Mouse (Mus musculus) midbrain, embryonic 14.5 days (tissue): Measurements from ENCODE around the gene Umad1. TPM values are rescaled to one million over a fixed set of nuclear protein-coding genes. Genes with fewer than 3 reads are reported as not detected.
A peak's percentile ranks its signal among the peaks of the same experiment; 100 is the strongest.

Experiments
- ATAC-seq: fragments of 200-750 bp; cut with Nextera tagmentation; 2 replicates; pipeline ENCODE4 v1.8.0; 2017; ENCODE audit warnings: moderate number of reproducible peaks, moderate library complexity; ENCODE audit not compliant: low FRiP score, low TSS enrichment
- DNase-seq: peaks from one replicate; pipeline ENCODE4 v3.0.0-alpha.2; 2015
- H3K27ac ChIP-seq: fragments of 300-500 bp; sonication (generic); replicated peaks from 2 replicates; pipeline ENCODE4 v1.5.1; 2014; ENCODE audit warnings: mild to moderate bottlenecking, low read depth, low read length, moderate library complexity
- H3K27me3 ChIP-seq: fragments of 300-500 bp; sonication (generic); 2 replicates; pipeline ENCODE4 v1.6.1; 2014; ENCODE audit warnings: low read length, control low read depth, mixed read lengths; ENCODE audit not compliant: control insufficient read depth, insufficient read depth
- H3K36me3 ChIP-seq: fragments of 300-500 bp; sonication (generic); 2 replicates; pipeline ENCODE4 v1.6.1; 2014; ENCODE audit warnings: low read length, control low read depth; ENCODE audit not compliant: control insufficient read depth, insufficient read depth
- H3K4me1 ChIP-seq: fragments of 300-500 bp; sonication (generic); 2 replicates; pipeline ENCODE4 v1.6.1; 2014; ENCODE audit warnings: mild to moderate bottlenecking, antibody characterized with exemption, low read length, control low read depth; ENCODE audit not compliant: control insufficient read depth, insufficient read depth
- H3K4me2 ChIP-seq: fragments of 300-500 bp; sonication (generic); 2 replicates; pipeline ENCODE4 v1.6.1; 2014; ENCODE audit warnings: mild to moderate bottlenecking, low read length, moderate library complexity
- H3K4me3 ChIP-seq: fragments of 300-500 bp; sonication (generic); replicated peaks from 2 replicates; pipeline ENCODE4 v1.5.1; 2014; ENCODE audit warnings: low read depth, low read length
- H3K9ac ChIP-seq: fragments of 300-500 bp; sonication (generic); replicated peaks from 2 replicates; pipeline ENCODE4 v1.6.1; 2014; ENCODE audit warnings: mild to moderate bottlenecking, low read length, moderate library complexity
- H3K9me3 ChIP-seq: fragments of 300-500 bp; sonication (generic); 2 replicates; pipeline ENCODE4 v1.6.1; 2016; ENCODE audit warnings: low read length, control low read depth, mixed read lengths; ENCODE audit not compliant: control insufficient read depth
- WGBS: fragments of 180-500 bp; shearing (Covaris S2); extraction: QIAGEN DNeasy Blood & Tissue Kit; methylation state at CpG from one replicate; pipeline ENCODE4 v1.1.7; 2014; 5-methylcytosine and 5-hydroxymethylcytosine counted together
- polyA plus RNA-seq: library from polyadenylated mRNA; unstranded; fragments of >200 nt; fragmentation: Nextera tagmentation; extraction: Ambion mirVana; gene quantifications from 2 replicates; pipeline ENCODE4 v1.2.1, GENCODE M21; 2014

The Umad1 gene
- polyA plus RNA-seq, 1 experiment from 2014 or later, result 57.2 TPM

- ATAC-seq (no peak), DNase-seq (no peak)
- H3K27me3 ChIP-seq, result no peaks in the 10 kb centered on the region
- no peaks in the 10 kb centered on the region for H3K9me3 ChIP-seq
- 88% methylated on average over 5 of the region's 5 CpGs for WGBS
- no peak overlapping the region for H3K4me2 ChIP-seq
- H3K36me3 ChIP-seq, result no peaks in the 10 kb centered on the region
- H3K27ac ChIP-seq, result no peak overlapping the region
- no peak overlapping the region for H3K9ac ChIP-seq
- no peak overlapping the region for H3K4me3 ChIP-seq
- H3K4me1 ChIP-seq, result no peaks in the 10 kb centered on the region
Observed at GRCm38 (mm10) chr6:8405844-8406243, 146.8 kb downstream of the Umad1 start.

GRCm38 (mm10) chr6:8408332-8408731, 149.2 kb downstream of the Umad1 start:
- ATAC-seq, result no peak
- 95% methylated on average over 2 of the region's 2 CpGs for WGBS
- H3K27ac ChIP-seq, result no peak overlapping the region
- no peaks in the 10 kb centered on the region for H3K9me3 ChIP-seq
- no peak overlapping the region for H3K4me2 ChIP-seq
- peaks cover 5% of the 10 kb centered on the region; the same call in 1 of the 2 replicates for H3K4me1 ChIP-seq
- H3K36me3 ChIP-seq, result no peaks in the 10 kb centered on the region
- H3K9ac ChIP-seq, result no peak overlapping the region
- H3K4me3 ChIP-seq, result no peak overlapping the region
- H3K27me3 ChIP-seq, result no peaks in the 10 kb centered on the region
- DNase-seq, result no peak

GRCm38 (mm10) chr6:8409865-8410264, 150.8 kb downstream of the Umad1 start:
- no peak overlapping the region for H3K4me2 ChIP-seq
- no peaks in the 10 kb centered on the region for H3K36me3 ChIP-seq
- H3K9me3 ChIP-seq, result no peaks in the 10 kb centered on the region
- ATAC-seq (no peak), DNase-seq (no peak)
- no peak overlapping the region for H3K9ac ChIP-seq
- H3K27me3 ChIP-seq, result no peaks in the 10 kb centered on the region
- peaks cover 12% of the 10 kb centered on the region; the same call in 1 of the 2 replicates for H3K4me1 ChIP-seq
- H3K4me3 ChIP-seq, result no peak overlapping the region
- H3K27ac ChIP-seq, result no peak overlapping the region
- WGBS, result 88% methylated on average over 4 of the region's 4 CpGs

GRCm38 (mm10) chr6:8412845-8413598, 153.9 kb downstream of the Umad1 start:
- H3K27ac ChIP-seq, result peak overlapping the region; percentile 34; the same call in 1 of the 2 replicates
- H3K9me3 ChIP-seq, result no peaks in the 10 kb centered on the region
- H3K27me3 ChIP-seq, result no peaks in the 10 kb centered on the region
- H3K36me3 ChIP-seq, result no peaks in the 10 kb centered on the region
- no peak overlapping the region for H3K9ac ChIP-seq
- ATAC-seq (peak; percentile 50), DNase-seq (peak; percentile 43)
- no peak overlapping the region for H3K4me3 ChIP-seq
- WGBS, result 42% methylated on average over 10 of the region's 10 CpGs
- no peak overlapping the region for H3K4me2 ChIP-seq
- H3K4me1 ChIP-seq, result peaks cover 12% of the 10 kb centered on the region; the same call in 1 of the 2 replicates

GRCm38 (mm10) chr6:8414020-8414419, 154.9 kb downstream of the Umad1 start:
- Histone ChIP-seq H3K27me3 (no peaks in the 10 kb centered on the region), H3K9ac (no peak overlapping the region), H3K9me3 (no peaks in the 10 kb centered on the region), H3K4me1 (peaks cover 12% of the 10 kb centered on the region; the same call in 1 of the 2 replicates), H3K36me3 (no peaks in the 10 kb centered on the region), H3K4me2 (peak overlapping the region; percentile 36), H3K4me3 (0 out of 2 replicates have a peak overlapping the region, but pooled peaks have one; percentile 12), H3K27ac (peak overlapping the region; percentile 57; the same call in 1 of the 2 replicates)
- WGBS, result 51% methylated on average over 9 of the region's 9 CpGs
- DNase-seq, result peak; percentile 61
- no peak for ATAC-seq

GRCm38 (mm10) chr6:8415823-8416222, 156.7 kb downstream of the Umad1 start:
- WGBS, result 56% methylated on average over 5 of the region's 5 CpGs
- H3K4me2 ChIP-seq, result no peak overlapping the region
- no peak for ATAC-seq
- no peak for DNase-seq
- H3K9me3 ChIP-seq, result no peaks in the 10 kb centered on the region
- peaks cover 12% of the 10 kb centered on the region; the same call in 1 of the 2 replicates for H3K4me1 ChIP-seq
- no peaks in the 10 kb centered on the region for H3K36me3 ChIP-seq
- no peak overlapping the region for H3K4me3 ChIP-seq
- H3K27me3 ChIP-seq, result no peaks in the 10 kb centered on the region
- no peak overlapping the region for H3K9ac ChIP-seq
- no peak overlapping the region for H3K27ac ChIP-seq

- Histone ChIP-seq H3K27me3 (no peaks in the 10 kb centered on the region), H3K27ac (no peak overlapping the region), H3K9me3 (no peaks in the 10 kb centered on the region)
Observed at GRCm38 (mm10) chr6:8416802-8417569, 157.9 kb downstream of the Umad1 start.

GRCm38 (mm10) chr6:8419485-8420186, 160.5 kb downstream of the Umad1 start:
- WGBS, result 83% methylated on average over 4 of the region's 4 CpGs
- H3K4me1 ChIP-seq, result 0 out of 2 replicates have a peak, but pooled peaks cover 8% of the 10 kb centered on the region
- no peak overlapping the region for H3K4me3 ChIP-seq
- ATAC-seq (no peak), DNase-seq (no peak)
- H3K9me3 ChIP-seq, result no peaks in the 10 kb centered on the region
- no peak overlapping the region for H3K27ac ChIP-seq
- no peak overlapping the region for H3K9ac ChIP-seq
- no peaks in the 10 kb centered on the region for H3K27me3 ChIP-seq
- H3K36me3 ChIP-seq, result no peaks in the 10 kb centered on the region
- no peak overlapping the region for H3K4me2 ChIP-seq

More at GRCm38 (mm10) chr6:8416802-8417569, 157.9 kb downstream of the Umad1 start:
- H3K4me3 ChIP-seq, result no peak overlapping the region
- no peak overlapping the region for H3K4me2 ChIP-seq
- no peak for DNase-seq
- ATAC-seq, result no peak
- WGBS, result 87% methylated on average over 8 of the region's 8 CpGs
- H3K9ac ChIP-seq, result no peak overlapping the region
- H3K36me3 ChIP-seq, result no peaks in the 10 kb centered on the region
- peaks cover 12% of the 10 kb centered on the region; the same call in 1 of the 2 replicates for H3K4me1 ChIP-seq
